Mouse (Mus musculus): ENCODE data around the gene Map1lc3b. TPM values are rescaled to one million over a fixed set of nuclear protein-coding genes. Genes with fewer than 3 reads are reported as not detected.

Map1lc3b gene
- polyA plus RNA-seq, 1 experiment from 2014 or later, result 420 TPM

- Histone ChIP-seq H3K27ac (replicated peaks) (peak overlapping the region; percentile 49; the same call in 1 of the 2 replicates), H3K4me1 (replicated peaks) (peaks cover 56% of the 10 kb centered on the region), H3K4me2 (no peak overlapping the region), H3K9ac (no peak overlapping the region), H3K4me3 (no peak overlapping the region), H3K9me3 (no peaks in the 10 kb centered on the region), H3K36me3 (peaks cover 29% of the 10 kb centered on the region), H3K27me3 (no peaks in the 10 kb centered on the region)
- 64% methylated on average over 7 of the region's 7 CpGs for WGBS
- no peak; the same call in 1 of the 2 replicates for ATAC-seq (ENCODE audit: low read depth)
Measured at GRCm38 (mm10) chr8:121619401-121619995, 29.3 kb downstream of the Map1lc3b start.

- Histone ChIP-seq H3K9me3 (no peaks in the 10 kb centered on the region), H3K4me2 (no peak overlapping the region), H3K4me3 (no peak overlapping the region), H3K36me3 (peaks cover 18% of the 10 kb centered on the region), H3K27me3 (no peaks in the 10 kb centered on the region), H3K9ac (no peak overlapping the region), H3K4me1 (replicated peaks) (peaks cover 70% of the 10 kb centered on the region), H3K27ac (replicated peaks) (no peak overlapping the region)
- ATAC-seq (ENCODE audit: low read depth), result no peak
- 88% methylated on average over 12 of the region's 12 CpGs for WGBS
Measured at GRCm38 (mm10) chr8:121620801-121621516, 30.8 kb downstream of the Map1lc3b start.

GRCm38 (mm10) chr8:121621879-121622278, 31.7 kb downstream of the Map1lc3b start:
- Histone ChIP-seq H3K36me3 (peaks cover 22% of the 10 kb centered on the region), H3K27ac (replicated peaks) (no peak overlapping the region), H3K27me3 (no peaks in the 10 kb centered on the region), H3K4me3 (no peak overlapping the region), H3K4me2 (no peak overlapping the region), H3K4me1 (replicated peaks) (peaks cover 79% of the 10 kb centered on the region), H3K9me3 (no peaks in the 10 kb centered on the region), H3K9ac (no peak overlapping the region)
- 57% methylated on average over 1 of the region's 1 CpGs for WGBS
- no peak for ATAC-seq (ENCODE audit: low read depth)

GRCm38 (mm10) chr8:121623043-121623442, 32.9 kb downstream of the Map1lc3b start:
- no peaks in the 10 kb centered on the region for H3K9me3 ChIP-seq
- peaks cover 26% of the 10 kb centered on the region for H3K36me3 ChIP-seq
- WGBS, result 69% methylated on average over 8 of the region's 8 CpGs
- H3K27ac ChIP-seq (replicated peaks), result peak overlapping the region; percentile 38; the same call in 1 of the 2 replicates
- H3K4me2 ChIP-seq, result no peak overlapping the region
- no peak overlapping the region for H3K4me3 ChIP-seq
- peaks cover 79% of the 10 kb centered on the region for H3K4me1 ChIP-seq (replicated peaks)
- H3K9ac ChIP-seq, result no peak overlapping the region
- ATAC-seq (ENCODE audit: low read depth), result no peak
- H3K27me3 ChIP-seq, result no peaks in the 10 kb centered on the region

- H3K36me3 ChIP-seq, result peaks cover 27% of the 10 kb centered on the region
- H3K4me1 ChIP-seq (replicated peaks), result peaks cover 45% of the 10 kb centered on the region
- WGBS, result 93% methylated on average over 4 of the region's 4 CpGs
- no peak overlapping the region for H3K27ac ChIP-seq (replicated peaks)
- no peak overlapping the region for H3K9ac ChIP-seq
- no peaks in the 10 kb centered on the region for H3K9me3 ChIP-seq
- no peak for ATAC-seq (ENCODE audit: low read depth)
- no peak overlapping the region for H3K4me3 ChIP-seq
- H3K27me3 ChIP-seq, result no peaks in the 10 kb centered on the region
- H3K4me2 ChIP-seq, result no peak overlapping the region
Measured at GRCm38 (mm10) chr8:121628681-121629080, 38.5 kb downstream of the Map1lc3b start.

GRCm38 (mm10) chr8:121631645-121632071, 41.5 kb downstream of the Map1lc3b start:
- no peak for ATAC-seq (ENCODE audit: low read depth)
- Histone ChIP-seq H3K4me2 (no peak overlapping the region), H3K27ac (replicated peaks) (peak overlapping the region; percentile 33; the same call in 1 of the 2 replicates), H3K9ac (no peak overlapping the region), H3K9me3 (no peaks in the 10 kb centered on the region), H3K36me3 (peaks cover 25% of the 10 kb centered on the region), H3K4me1 (replicated peaks) (peaks cover 35% of the 10 kb centered on the region), H3K27me3 (no peaks in the 10 kb centered on the region), H3K4me3 (no peak overlapping the region)
- 77% methylated on average over 7 of the region's 7 CpGs for WGBS

- Histone ChIP-seq H3K36me3 (peaks cover 18% of the 10 kb centered on the region), H3K4me1 (replicated peaks) (peaks cover 38% of the 10 kb centered on the region), H3K27me3 (no peaks in the 10 kb centered on the region), H3K4me2 (no peak overlapping the region), H3K27ac (replicated peaks) (no peak overlapping the region), H3K9me3 (no peaks in the 10 kb centered on the region), H3K9ac (no peak overlapping the region), H3K4me3 (no peak overlapping the region)
- no peak for ATAC-seq (ENCODE audit: low read depth)
- 76% methylated on average over 5 of the region's 5 CpGs for WGBS
Measured at GRCm38 (mm10) chr8:121632401-121632800, 42.2 kb downstream of the Map1lc3b start.

- Histone ChIP-seq H3K27me3 (no peaks in the 10 kb centered on the region), H3K9me3 (no peaks in the 10 kb centered on the region), H3K4me2 (no peak overlapping the region), H3K4me3 (no peak overlapping the region), H3K9ac (no peak overlapping the region), H3K4me1 (replicated peaks) (peaks cover 62% of the 10 kb centered on the region), H3K36me3 (peaks cover 7% of the 10 kb centered on the region; the same call in 1 of the 2 replicates), H3K27ac (replicated peaks) (no peak overlapping the region)
- 76% methylated on average over 6 of the region's 6 CpGs for WGBS
- ATAC-seq (ENCODE audit: low read depth), result no peak
Measured at GRCm38 (mm10) chr8:121635534-121635933, 45.4 kb downstream of the Map1lc3b start.

- no peak for ATAC-seq (ENCODE audit: low read depth)
- Histone ChIP-seq H3K9me3 (no peaks in the 10 kb centered on the region), H3K4me3 (no peak overlapping the region), H3K9ac (no peak overlapping the region), H3K4me1 (replicated peaks) (peaks cover 66% of the 10 kb centered on the region), H3K27me3 (no peaks in the 10 kb centered on the region), H3K36me3 (peaks cover 7% of the 10 kb centered on the region; the same call in 1 of the 2 replicates), H3K27ac (replicated peaks) (0 out of 2 replicates have a peak overlapping the region, but pooled peaks have one; percentile 14), H3K4me2 (no peak overlapping the region)
- 85% methylated on average over 8 of the region's 8 CpGs for WGBS
Measured at GRCm38 (mm10) chr8:121636180-121636579, 46.0 kb downstream of the Map1lc3b start.

GRCm38 (mm10) chr8:121642804-121643203, 52.6 kb downstream of the Map1lc3b start:
- peak overlapping the region; percentile 53 for H3K9ac ChIP-seq
- no peak for ATAC-seq (ENCODE audit: low read depth)
- WGBS, result 83% methylated on average over 3 of the region's 3 CpGs
- 0 out of 2 replicates have a peak, but pooled peaks cover 3% of the 10 kb centered on the region for H3K36me3 ChIP-seq
- H3K27me3 ChIP-seq, result no peaks in the 10 kb centered on the region
- no peak overlapping the region for H3K4me3 ChIP-seq
- peaks cover 87% of the 10 kb centered on the region for H3K4me1 ChIP-seq (replicated peaks)
- H3K9me3 ChIP-seq, result no peaks in the 10 kb centered on the region
- H3K4me2 ChIP-seq, result no peak overlapping the region; the same call in 1 of the 2 replicates
- H3K27ac ChIP-seq (replicated peaks), result peak overlapping the region; percentile 46

- Histone ChIP-seq H3K9me3 (no peaks in the 10 kb centered on the region), H3K4me3 (no peak overlapping the region), H3K4me1 (replicated peaks) (peaks cover 87% of the 10 kb centered on the region), H3K27ac (replicated peaks) (peak overlapping the region; percentile 46), H3K27me3 (no peaks in the 10 kb centered on the region), H3K9ac (peak overlapping the region; percentile 53), H3K4me2 (no peak overlapping the region), H3K36me3 (no peaks in the 10 kb centered on the region)
- no peak for ATAC-seq (ENCODE audit: low read depth)
- WGBS, result 66% methylated on average over 11 of the region's 11 CpGs
Measured at GRCm38 (mm10) chr8:121643384-121643783, 53.2 kb downstream of the Map1lc3b start.

GRCm38 (mm10) chr8:121647511-121648215, 57.5 kb downstream of the Map1lc3b start:
- no peaks in the 10 kb centered on the region for H3K36me3 ChIP-seq
- no peak overlapping the region for H3K27ac ChIP-seq (replicated peaks)
- peak overlapping the region; percentile 63; the same call in 1 of the 2 replicates for H3K4me3 ChIP-seq
- no peaks in the 10 kb centered on the region for H3K27me3 ChIP-seq
- H3K4me1 ChIP-seq (replicated peaks), result peaks cover 88% of the 10 kb centered on the region
- no peak overlapping the region for H3K9ac ChIP-seq
- H3K4me2 ChIP-seq, result peak overlapping the region; percentile 100
- 69% methylated on average over 12 of the region's 12 CpGs for WGBS
- ATAC-seq (ENCODE audit: low read depth), result no peak
- no peaks in the 10 kb centered on the region for H3K9me3 ChIP-seq
